Mouse (Mus musculus) cerebellum, adult 18-20 months (tissue): ENCODE results near the gene Nutm2.
"Not testable (repeated sequence)": the region's sequence is repeated elsewhere in the genome, so short reads cannot be mapped to it uniquely, and the experiment has no call there.

Experiments used
- DNase-seq, 2 experiments: peaks; one replicate each; pipeline ENCODE4 v3.0.0; 2021

Nutm2 gene

DNA sequence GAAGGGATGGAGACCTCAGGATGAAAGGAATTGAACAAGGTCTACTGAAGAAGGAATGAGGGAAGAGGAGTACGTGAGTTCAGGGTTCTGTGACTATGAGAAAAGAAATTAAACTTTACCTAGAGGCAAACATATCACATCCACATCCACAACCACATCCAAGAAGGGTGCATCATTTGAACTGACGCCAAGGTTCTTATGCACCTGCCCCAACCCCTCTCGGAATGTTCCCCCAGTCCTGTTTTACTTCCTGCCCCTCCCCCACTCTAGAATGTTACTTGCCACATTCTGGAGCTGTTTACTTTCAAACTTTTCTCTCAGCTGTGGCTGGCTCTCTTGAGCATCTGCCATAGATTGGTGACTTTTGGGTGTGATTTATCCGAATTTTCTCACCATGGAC is at the start of gene Nutm2:
TSS of gene Nutm2 (plus strand) at position 301 of the 400 bp plus-strand sequence.
- DNase-seq = no peak

DNA sequence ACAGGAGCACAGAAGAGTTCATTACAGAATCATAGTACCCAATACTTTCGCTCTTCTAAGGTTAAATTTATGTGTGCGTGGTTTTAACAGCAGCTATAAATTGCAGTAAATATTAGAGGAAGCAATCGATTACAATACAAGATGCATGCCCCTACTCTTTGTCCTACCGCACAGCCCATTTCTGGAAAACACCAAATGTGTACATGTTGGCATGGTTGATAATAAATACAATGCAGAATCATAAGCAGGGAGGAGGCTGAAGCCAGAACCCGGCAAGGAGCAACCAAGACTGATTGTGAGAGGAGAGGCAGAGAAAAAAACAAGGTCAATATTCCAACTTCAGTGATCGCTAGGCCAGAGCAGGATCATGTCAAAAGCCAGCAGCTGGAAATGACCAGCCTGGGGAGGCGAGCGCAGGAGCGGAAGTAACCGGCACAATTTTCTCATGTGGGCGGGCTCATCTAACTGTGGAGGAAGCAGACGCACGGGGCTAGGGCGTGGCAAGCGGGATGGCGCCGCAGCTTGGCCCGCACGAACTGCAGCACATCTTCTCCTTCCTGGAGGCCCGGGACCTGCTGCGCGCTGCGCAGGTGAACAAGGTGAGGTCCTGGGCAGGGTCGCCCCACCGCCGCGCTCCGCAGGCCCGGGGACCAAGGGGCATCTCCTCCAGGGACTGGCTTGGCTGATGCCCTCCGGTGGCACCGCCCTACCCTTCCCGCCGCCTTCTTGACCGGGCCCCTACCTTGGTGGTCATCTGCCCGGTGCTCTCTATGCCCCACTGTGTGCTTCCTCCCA is 49.5 kb upstream of the Nutm2 start, which contains the start of gene Fbxw17:
TSS of gene Fbxw17 (plus strand) at position 476 of the 795 bp plus-strand sequence.
- peak; percentile 78 to 83 for DNase-seq

DNA sequence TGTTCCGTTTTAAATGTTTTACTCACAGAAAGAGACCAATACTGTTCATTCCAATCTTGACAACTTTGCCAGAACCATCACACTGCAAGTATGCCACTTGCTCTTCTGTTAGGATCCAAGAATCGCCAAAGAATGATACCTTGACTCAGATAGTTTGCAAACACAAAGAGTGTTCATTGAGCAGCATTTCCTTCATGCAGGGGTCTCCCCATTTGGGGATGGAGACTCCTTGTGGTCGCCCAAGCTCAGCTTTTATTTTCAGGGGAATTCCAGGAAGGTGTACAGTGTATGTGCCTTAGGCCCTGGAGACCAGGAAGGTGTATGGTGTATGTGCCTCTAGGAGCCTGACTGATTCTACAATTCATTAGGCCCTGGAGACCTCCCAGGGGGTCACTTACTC is 48.7 kb upstream of the Nutm2 start:
- no peak for DNase-seq

DNA sequence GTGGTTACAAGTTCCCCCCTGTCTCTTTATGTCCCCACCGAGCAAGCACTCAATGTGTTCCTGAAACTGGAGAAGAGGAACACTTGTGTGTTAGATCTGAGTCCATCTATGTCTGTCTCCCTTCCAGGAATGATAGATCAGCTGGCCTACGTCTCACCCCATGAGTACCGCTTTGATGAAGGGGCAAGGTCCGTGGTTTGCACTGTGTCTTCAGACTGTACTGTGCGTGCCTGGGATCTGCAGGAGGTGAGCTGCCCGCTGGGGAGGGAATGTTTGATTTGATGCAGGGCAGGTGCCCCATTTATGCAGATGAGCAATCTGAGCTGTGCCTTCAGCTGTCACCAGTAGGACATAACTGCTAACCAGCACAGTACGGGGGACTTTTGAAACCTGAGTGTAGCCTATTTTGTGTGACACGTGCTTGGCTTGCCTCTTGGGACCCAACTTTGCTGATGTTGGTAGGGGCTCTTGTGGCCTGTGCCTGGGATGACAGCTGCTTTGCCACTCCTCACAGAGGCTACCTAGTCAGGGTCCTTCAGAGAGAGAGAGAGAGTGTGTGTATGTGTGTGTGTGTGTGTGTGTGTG is 43.4 kb upstream of the Nutm2 start:
- DNase-seq = no peak

DNA sequence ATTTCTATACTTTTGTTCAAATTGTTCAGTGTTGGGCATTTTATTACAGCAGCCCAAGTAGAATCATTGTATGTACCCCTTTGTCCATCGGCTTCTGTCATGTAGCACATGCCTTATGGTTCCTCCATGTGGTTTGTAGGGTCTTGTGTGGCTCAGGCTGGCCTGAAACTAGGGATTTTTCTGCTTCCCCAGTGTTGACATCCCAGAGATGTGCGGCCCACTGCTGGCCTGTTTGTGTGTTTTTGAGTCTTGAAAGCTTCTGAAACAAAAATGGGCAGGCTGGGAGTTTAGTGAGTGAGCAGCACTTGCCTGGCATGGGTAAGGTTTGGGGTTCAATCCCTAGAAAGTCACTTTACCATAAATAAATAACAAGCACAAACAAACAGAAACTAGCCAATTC is 42.6 kb upstream of the Nutm2 start:
- no peak for DNase-seq

DNA sequence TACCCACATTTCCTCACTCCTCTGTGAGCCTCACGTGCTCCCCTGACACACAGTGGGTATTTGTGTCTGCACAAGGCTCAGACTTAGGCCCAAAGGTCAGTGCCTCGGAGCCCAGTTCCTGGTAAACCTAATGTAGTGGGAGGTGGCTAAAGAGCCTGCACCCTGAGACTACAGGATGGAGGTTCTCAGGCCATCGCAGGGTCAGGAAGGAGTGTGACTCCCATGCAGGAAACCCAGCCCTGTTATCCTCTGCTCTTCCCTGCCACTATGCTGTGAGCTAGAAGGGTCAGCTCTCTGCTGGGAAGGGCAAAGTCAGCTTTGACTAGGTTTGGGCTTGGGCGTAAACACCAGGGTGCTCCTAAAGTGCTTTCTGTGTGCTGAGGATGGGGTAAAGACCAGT is 40.4 kb upstream of the Nutm2 start:
- DNase-seq = no peak

DNA sequence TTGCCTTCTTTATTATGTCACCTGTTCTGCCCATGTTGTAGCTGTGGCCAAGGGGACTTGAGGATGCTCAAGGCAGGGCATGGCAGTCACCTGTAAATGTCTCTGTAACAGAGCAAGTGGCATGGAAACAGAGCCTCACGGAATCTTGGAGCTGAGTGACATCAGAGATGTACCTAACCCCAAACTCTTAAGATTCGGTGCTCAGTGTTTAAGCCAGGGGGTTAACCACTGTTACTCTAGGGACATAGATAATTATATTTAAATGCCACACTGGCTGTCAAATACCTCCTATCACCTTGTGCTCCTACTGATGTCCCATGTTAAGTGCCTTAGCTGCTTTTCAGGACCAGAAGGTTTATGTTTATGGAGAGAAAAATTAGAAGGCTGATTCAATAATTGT is 23.3 kb upstream of the Nutm2 start, which contains the start of gene Gm47429:
TSS of gene Gm47429 (minus strand) at position 101 of the 400 bp plus-strand sequence.
- DNase-seq = no peak

DNA sequence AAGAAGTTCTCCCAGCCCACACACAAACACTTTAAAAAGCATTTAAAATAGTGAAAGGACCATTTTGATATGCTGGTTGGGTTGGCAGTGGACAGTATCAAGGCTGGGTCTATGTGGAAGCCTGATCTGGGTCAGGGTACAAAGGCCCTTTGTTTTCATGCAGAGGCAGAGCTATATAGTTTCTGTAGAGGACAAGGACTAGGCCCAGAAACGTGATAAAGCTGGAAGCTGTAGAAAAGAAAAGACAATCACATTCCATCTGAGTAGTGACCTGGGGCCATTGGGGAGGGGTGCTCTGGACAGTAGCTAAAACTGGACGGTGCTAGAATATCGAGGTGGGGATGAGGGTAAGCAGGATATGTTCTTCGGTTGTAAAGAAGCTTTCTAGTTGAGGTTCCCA is 21.8 kb upstream of the Nutm2 start:
- DNase-seq = no peak

DNA sequence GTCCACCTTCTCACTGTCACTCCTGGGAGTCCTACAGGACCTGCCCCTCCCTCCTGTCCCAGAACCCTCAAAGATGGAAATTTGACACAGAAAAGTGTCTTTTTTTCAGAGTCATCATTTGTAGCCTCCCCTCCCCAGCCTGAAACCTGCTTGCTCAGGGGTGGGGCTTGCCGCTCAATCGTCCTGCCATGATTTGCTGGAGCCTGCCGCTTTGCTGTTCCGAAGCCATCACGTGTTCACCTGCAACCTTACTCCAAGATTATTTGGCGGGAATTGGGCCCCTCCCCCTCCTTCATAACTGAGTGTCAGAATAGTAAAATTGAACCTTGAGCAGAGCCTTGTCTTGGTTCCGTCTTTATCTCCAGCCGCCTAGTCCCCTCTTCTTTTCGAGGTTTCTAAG is 14.8 kb upstream of the Nutm2 start:
- not testable (repeated sequence) for DNase-seq

DNA sequence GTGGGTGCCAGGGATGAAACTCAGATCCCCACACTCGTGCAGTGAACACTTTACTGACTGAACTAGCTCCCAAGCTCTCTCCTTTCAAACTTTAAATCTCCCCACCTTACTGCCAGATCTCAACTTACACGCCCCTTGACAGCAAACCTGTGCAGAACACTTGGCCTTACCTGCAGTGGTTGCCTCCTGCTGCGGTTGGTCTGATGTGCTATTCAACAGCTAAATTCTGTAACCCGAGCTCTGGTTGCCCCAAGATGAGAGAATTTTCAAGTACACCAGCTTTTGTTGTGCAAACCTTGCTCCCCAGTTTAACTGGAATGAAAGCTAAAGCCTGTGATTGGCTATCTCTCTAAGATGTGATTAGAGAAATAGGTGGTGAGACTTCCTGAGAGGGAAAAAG is 13.7 kb upstream of the Nutm2 start:
- DNase-seq = no peak

DNA sequence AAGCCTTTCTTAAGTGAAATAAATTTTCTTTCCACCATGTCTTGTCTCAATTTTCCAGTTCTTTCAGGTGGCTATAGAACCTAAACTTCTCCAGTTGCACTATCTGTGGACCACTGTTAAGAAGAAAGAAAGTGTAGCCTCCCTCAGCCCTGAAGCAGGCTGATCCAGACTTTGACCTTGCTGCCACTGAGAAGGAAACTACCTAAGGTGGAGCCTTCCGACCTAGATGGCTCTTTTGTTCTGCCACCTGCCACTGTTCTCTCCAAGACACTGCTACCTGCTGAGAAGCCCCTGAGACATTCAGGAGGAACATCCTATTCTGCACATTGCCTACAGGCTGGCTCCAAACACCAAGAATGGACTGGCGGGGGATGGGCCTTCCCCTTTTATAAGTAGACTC is 6.7 kb upstream of the Nutm2 start:
- DNase-seq = not testable (repeated sequence)

DNA sequence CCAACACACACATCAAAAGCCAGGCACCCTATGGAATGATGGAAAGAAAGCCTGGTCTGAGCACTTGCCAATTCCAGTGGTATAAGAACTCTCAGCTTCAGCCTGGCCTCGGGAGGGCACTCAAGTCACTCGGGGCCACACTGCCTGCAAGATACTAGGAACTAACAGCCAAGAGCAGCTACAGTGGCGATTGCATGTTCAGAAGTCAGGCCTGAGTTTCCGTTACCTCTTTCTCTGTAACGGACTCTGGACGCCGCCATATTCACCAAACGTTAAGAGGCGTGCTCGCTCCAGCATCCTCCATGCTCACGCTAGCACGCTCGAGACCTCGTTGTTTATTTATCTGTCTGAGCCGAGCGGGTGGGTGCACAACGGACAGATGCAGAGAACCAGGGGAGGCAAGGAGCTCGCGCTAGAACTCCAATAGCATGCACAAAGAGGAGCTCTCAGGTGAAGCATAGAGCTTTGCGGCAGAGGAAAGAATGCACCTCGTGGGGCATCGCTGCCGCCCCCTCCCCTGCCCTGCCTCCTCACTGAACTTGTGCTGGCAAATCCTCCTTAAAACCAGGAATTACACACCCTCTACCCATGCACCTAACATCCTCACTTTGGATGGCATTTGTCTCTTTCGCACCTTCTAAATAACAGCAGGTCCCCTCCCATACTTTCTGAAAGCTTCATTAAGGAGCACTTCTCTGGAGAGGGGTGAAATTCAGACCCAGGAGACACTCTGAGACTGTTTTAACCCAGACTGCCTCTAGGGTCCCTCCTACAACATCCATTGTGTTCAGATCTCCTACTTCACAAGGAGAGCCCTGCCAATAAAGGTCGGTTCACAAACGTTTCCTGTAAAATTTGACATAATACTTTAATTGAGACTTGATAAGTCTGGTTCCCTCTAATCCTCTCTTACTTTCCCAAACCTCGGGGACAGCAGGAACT is 2.2 kb upstream of the Nutm2 start:
- no peak for DNase-seq

DNA sequence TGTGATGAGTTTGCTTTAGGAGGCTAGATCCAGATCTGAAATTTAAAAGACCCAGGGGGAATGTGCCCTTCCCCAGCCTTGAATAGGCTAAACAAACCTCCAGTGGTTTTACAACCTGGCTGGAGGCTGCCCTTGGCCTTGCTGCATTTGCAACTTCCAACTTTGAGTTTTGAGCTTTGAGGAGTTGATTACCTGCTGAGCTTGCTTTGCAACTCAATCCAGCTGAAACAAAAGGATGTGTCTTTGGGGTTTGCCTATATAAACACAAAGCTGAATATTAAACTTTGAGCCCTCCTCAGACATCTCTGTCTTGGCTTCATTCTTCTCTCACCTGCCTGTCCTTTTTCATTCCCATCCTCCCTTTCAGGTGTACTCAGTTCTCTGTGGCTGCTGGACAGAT is 21.4 kb downstream of the Nutm2 start:
- DNase-seq = not testable (repeated sequence)

DNA sequence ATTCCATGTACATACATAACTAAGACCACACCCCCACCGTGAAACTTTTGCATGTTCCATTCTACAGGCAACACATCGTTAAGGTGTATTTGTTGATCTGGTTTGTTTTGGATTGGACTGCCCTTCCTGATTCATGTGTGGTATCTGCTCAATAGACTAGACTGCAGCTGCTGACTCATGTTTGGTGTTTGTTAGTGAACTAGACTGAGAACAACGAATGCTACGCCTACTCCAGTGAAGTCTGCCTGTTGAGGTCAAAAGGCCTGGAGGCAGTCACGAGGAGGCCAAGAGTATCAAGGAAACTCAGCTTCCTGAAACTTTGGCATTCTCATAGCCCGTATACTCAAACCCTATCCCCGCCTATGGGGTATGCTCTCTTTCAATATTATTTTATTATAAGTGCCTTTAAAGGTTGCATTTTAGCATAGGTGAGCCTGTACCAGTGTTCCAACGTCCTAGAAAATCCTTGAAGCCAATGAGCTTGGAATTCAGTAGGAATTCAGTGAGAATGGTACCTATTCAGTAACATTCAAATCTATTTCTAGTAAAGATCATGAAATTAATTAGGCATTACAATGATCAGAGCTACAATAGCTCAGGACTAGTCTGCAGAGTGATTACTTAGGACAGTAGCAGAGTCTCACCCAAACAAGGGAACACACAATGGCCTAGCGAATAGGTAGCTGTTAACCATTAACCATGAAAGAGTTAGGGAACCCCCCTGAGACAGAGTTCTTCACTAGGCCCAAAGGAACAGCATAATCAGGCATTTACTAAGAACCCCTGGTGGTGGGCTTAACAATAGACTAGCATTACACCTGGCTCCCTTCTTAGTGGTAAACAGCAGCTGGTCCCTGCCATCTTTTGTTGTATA is 43.6 kb downstream of the Nutm2 start:
- not testable (repeated sequence) for DNase-seq
